Mouse (Mus musculus) intestine, embryonic 14.5 days (tissue): ENCODE measurements around the gene Wdr27. TPM values are rescaled to one million over a fixed set of nuclear protein-coding genes. Genes with fewer than 3 reads are reported as not detected.
"Not testable (repeated sequence)": the region's sequence is repeated elsewhere in the genome, so short reads cannot be mapped to it uniquely, and the experiment has no call there.

Experiments
- ATAC-seq: fragments of 200-750 bp; cut with Nextera tagmentation; replicated peaks from 2 replicates; pipeline ENCODE4 v1.8.0; 2017; ENCODE audit warnings: low read depth, moderate number of reproducible peaks, moderate TSS enrichment, moderate library complexity; ENCODE audit not compliant: low FRiP score, low TSS enrichment
- DNase-seq: peaks from one replicate; pipeline ENCODE4 v3.0.0-alpha.2; 2018; ENCODE audit warnings: low spot score
- H3K27ac ChIP-seq: fragments of 300-500 bp; sonication (generic); 2 replicates; pipeline ENCODE4 v1.5.1; 2014; ENCODE audit warnings: low read depth, mild to moderate bottlenecking, control low read depth
- H3K27me3 ChIP-seq: fragments of 300-500 bp; sonication (generic); replicated peaks from 2 replicates; pipeline ENCODE4 v1.6.1; 2014; ENCODE audit warnings: low read length, control low read depth; ENCODE audit not compliant: control insufficient read depth, insufficient read depth
- H3K36me3 ChIP-seq: fragments of 300-500 bp; sonication (generic); 2 replicates; pipeline ENCODE4 v1.6.1; 2014; ENCODE audit warnings: low read length, control low read depth; ENCODE audit not compliant: control insufficient read depth, insufficient read depth
- H3K4me1 ChIP-seq: fragments of 300-500 bp; sonication (generic); replicated peaks from 2 replicates; pipeline ENCODE4 v1.6.1; 2014; ENCODE audit warnings: low read length, control low read depth, mixed read lengths; ENCODE audit not compliant: control insufficient read depth, insufficient read depth
- H3K4me2 ChIP-seq: fragments of 300-500 bp; sonication (generic); 2 replicates; pipeline ENCODE4 v1.6.1; 2014; ENCODE audit warnings: low read length
- H3K4me3 ChIP-seq: fragments of 300-500 bp; sonication (generic); 2 replicates; pipeline ENCODE4 v1.5.1; 2014; ENCODE audit warnings: low read depth, low read length, control low read depth, mixed read lengths
- H3K9ac ChIP-seq: fragments of 300-500 bp; sonication (generic); 2 replicates; pipeline ENCODE4 v1.6.1; 2014; ENCODE audit warnings: mild to moderate bottlenecking, low read length
- H3K9me3 ChIP-seq: fragments of 300-500 bp; sonication (generic); 2 replicates; pipeline ENCODE4 v1.6.1; 2016; ENCODE audit warnings: low read length, control low read depth; ENCODE audit not compliant: control insufficient read depth
- WGBS: fragments of 180-500 bp; shearing (Covaris S2); extraction: QIAGEN DNeasy Blood & Tissue Kit; methylation state at CpG from one replicate; pipeline ENCODE4 v1.1.7; 2014; 5-methylcytosine and 5-hydroxymethylcytosine counted together
- polyA plus RNA-seq: library from polyadenylated mRNA; unstranded; fragments of >200 nt; fragmentation: Nextera tagmentation; extraction: Ambion mirVana; gene quantifications from 2 replicates; pipeline ENCODE4 v1.2.1, GENCODE M21; 2014

Gene Wdr27
- polyA plus RNA-seq = 6.1 and 9.5 TPM in 2 replicates

GRCm38 (mm10) chr17:14943009-14943728, at the start of gene Wdr27, which contains the start of gene 1600012H06Rik:
Wdr27 (minus strand) TSS chr17:14943158.
1600012H06Rik (plus strand) TSS chr17:14943184.
- no peaks in the 10 kb centered on the region for H3K27me3 ChIP-seq
- peak within 1 kb of the TSS; percentile 95 for H3K4me2 ChIP-seq
- under 1% methylated on average over 54 of the region's 54 CpGs for WGBS
- H3K9me3 ChIP-seq = no peaks in the 10 kb centered on the region
- H3K4me1 ChIP-seq = peaks cover 20% of the 10 kb centered on the region
- peak within 1 kb of the TSS; percentile 87 for H3K4me3 ChIP-seq
- DNase-seq = peak; percentile 99
- H3K27ac ChIP-seq = peak within 1 kb of the TSS; percentile 65
- ATAC-seq = peak; percentile 98
- H3K9ac ChIP-seq = peak within 1 kb of the TSS; percentile 77
- H3K36me3 ChIP-seq = peaks cover 35% of the 10 kb centered on the region

GRCm38 (mm10) chr17:14992522-14993138, 49.7 kb upstream of the Wdr27 start:
- not testable (repeated sequence) for H3K27me3 ChIP-seq, H3K9me3 ChIP-seq, H3K27ac ChIP-seq, DNase-seq, H3K4me3 ChIP-seq, H3K36me3 ChIP-seq, H3K9ac ChIP-seq, H3K4me2 ChIP-seq, H3K4me1 ChIP-seq
- peak; percentile 84 for ATAC-seq
- WGBS = no CpG with 5 or more reads among the region's 98 CpGs

DNA sequence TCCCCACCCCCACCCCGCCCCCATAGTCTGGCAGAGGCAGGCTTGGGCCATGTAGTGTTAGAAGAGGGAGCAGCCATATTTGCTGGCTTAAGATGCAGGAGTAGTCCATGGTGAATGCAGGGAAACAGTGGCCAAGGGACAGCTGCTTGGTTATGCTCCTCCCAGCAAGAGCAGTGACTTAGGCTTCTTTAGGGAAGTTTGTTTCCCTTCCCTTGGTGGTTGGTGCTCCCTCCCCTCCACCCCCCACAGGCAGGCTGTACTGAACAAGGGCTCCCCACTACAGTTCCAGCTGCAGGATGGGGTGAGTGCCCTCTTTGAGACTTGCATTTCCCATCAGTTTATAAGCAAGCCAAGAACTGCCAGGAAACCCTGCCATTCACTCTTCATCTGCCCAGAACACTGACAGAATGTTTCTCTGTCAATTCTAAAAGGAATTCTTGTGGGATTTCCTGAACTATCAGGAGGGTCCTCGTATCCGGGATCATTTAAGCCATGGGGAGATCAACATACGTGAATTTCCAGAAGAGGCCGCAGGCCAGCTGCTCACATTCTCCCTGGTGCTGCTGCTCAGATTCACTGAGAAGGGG, 47.3 kb upstream of the Wdr27 start:
- DNase-seq, H3K36me3 ChIP-seq, H3K9me3 ChIP-seq, ATAC-seq, H3K27ac ChIP-seq, H3K4me1 ChIP-seq, H3K9ac ChIP-seq, H3K4me2 ChIP-seq, H3K27me3 ChIP-seq, H3K4me3 ChIP-seq: not testable (repeated sequence)
- WGBS = 97% methylated on average over 4 of the region's 5 CpGs

DNA sequence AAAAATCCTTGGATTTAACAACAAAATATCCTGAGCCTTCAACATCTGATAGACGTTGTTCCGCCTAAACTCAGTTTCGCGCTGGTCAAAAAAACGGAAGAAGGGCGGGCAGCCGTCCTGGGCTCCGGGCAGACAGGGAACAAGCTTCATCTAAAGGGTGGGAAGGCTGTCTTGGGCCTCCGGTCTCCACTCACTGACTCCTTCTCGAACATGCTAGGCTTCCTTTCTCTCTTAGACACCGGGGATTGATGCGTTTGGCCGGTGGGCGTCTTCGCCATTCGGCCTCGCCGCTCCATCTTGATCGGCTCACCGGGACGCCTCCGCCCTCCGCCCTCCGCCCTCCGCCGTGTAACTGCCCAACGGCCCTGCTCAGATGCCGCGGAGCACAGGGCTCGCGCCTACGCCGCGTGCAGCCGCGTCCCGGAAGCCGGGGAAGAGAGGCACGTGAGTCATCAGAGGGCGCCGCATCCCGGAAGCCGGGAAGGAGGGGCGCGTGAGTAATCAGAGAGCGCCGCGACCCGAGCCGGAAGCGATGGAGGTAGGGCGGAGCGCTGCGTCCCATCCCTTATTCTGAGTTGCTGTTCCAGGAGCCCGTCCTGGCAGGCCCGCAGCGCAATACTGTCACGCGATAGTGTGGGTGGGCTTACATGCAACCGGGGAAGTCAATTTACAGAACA, 35.5 kb upstream of the Wdr27 start, which contains the start of the genes 9030025P20Rik and Gm3417:
Gene 9030025P20Rik, plus strand, starts transcription at position 107 of the 677 bp plus-strand sequence.
Gene Gm3417, minus strand, starts transcription at position 429 of the 677 bp plus-strand sequence.
- not testable (repeated sequence) for H3K9ac ChIP-seq, H3K36me3 ChIP-seq, H3K27me3 ChIP-seq, H3K27ac ChIP-seq, H3K4me2 ChIP-seq, H3K9me3 ChIP-seq, DNase-seq, H3K4me3 ChIP-seq, H3K4me1 ChIP-seq
- ATAC-seq = peak; percentile 98
- no CpG with 5 or more reads among the region's 60 CpGs for WGBS

GRCm38 (mm10) chr17:14977718-14978361, 34.9 kb upstream of the Wdr27 start:
- not testable (repeated sequence) for H3K36me3 ChIP-seq, H3K9me3 ChIP-seq, DNase-seq, H3K9ac ChIP-seq, H3K27me3 ChIP-seq, H3K4me1 ChIP-seq, H3K27ac ChIP-seq, H3K4me3 ChIP-seq, H3K4me2 ChIP-seq
- 0 out of 2 replicates have a peak, but pooled peaks have one; percentile 44 for ATAC-seq
- 5% methylated on average over 4 of the region's 7 CpGs for WGBS

GRCm38 (mm10) chr17:14968373-14968913, 25.5 kb upstream of the Wdr27 start:
- H3K9ac ChIP-seq, H3K4me2 ChIP-seq, ATAC-seq, H3K36me3 ChIP-seq, H3K27ac ChIP-seq, H3K4me3 ChIP-seq, H3K4me1 ChIP-seq, DNase-seq, H3K9me3 ChIP-seq, H3K27me3 ChIP-seq: not testable (repeated sequence)
- no CpG with 5 or more reads among the region's 6 CpGs for WGBS

GRCm38 (mm10) chr17:14961557-14962154, 18.7 kb upstream of the Wdr27 start:
- not testable (repeated sequence) for H3K9ac ChIP-seq, H3K9me3 ChIP-seq, H3K36me3 ChIP-seq, H3K4me3 ChIP-seq, H3K4me1 ChIP-seq, H3K4me2 ChIP-seq, H3K27me3 ChIP-seq, H3K27ac ChIP-seq, DNase-seq
- no CpG with 5 or more reads among the region's 44 CpGs for WGBS
- peak; percentile 94 for ATAC-seq
